Mouse (Mus musculus): ENCODE results near the gene Dmrt3.

Dmrt3 gene

GRCm38 (mm10) chr19:25610015-25610410 lies at the start of gene Dmrt3:
Dmrt3 (plus strand) TSS chr19:25610301.
- DNase-seq (ENCODE audit: low spot score in 2 of 2): no peak

- no peak for DNase-seq (ENCODE audit: low spot score in 2 of 2)
Observed at GRCm38 (mm10) chr19:25564430-25564829, 45.7 kb upstream of the Dmrt3 start.

- no peak for DNase-seq (ENCODE audit: low spot score in 2 of 2)
Observed at GRCm38 (mm10) chr19:25569778-25570177, 40.3 kb upstream of the Dmrt3 start.

- DNase-seq (ENCODE audit: low spot score in 2 of 2): no peak
Observed at GRCm38 (mm10) chr19:25574431-25574830, 35.7 kb upstream of the Dmrt3 start.

GRCm38 (mm10) chr19:25574981-25575814 lies 34.9 kb upstream of the Dmrt3 start:
- no peak for DNase-seq (ENCODE audit: low spot score in 2 of 2)

- DNase-seq (ENCODE audit: low spot score in 2 of 2): no peak
Observed at GRCm38 (mm10) chr19:25578358-25578757, 31.7 kb upstream of the Dmrt3 start.

GRCm38 (mm10) chr19:25579440-25579839 lies 30.7 kb upstream of the Dmrt3 start:
- DNase-seq (ENCODE audit: low spot score in 2 of 2): no peak

- no peak for DNase-seq (ENCODE audit: low spot score in 2 of 2)
Observed at GRCm38 (mm10) chr19:25597717-25598232, 12.3 kb upstream of the Dmrt3 start.

- no peak for DNase-seq (ENCODE audit: low spot score in 2 of 2)
Observed at GRCm38 (mm10) chr19:25598626-25599025, 11.5 kb upstream of the Dmrt3 start.

GRCm38 (mm10) chr19:25601966-25602365 lies 8.1 kb upstream of the Dmrt3 start:
- no peak for DNase-seq (ENCODE audit: low spot score in 2 of 2)

GRCm38 (mm10) chr19:25607461-25608205 lies 2.5 kb upstream of the Dmrt3 start:
- DNase-seq (ENCODE audit: low spot score in 2 of 2): no peak

- DNase-seq (ENCODE audit: low spot score in 2 of 2): no peak
Observed at GRCm38 (mm10) chr19:25608206-25608580, 1.9 kb upstream of the Dmrt3 start.

GRCm38 (mm10) chr19:25608961-25609850 lies 895 bp upstream of the Dmrt3 start:
- DNase-seq (ENCODE audit: low spot score in 2 of 2): no peak

GRCm38 (mm10) chr19:25610411-25611111 lies 460 bp downstream of the Dmrt3 start:
- no peak for DNase-seq (ENCODE audit: low spot score in 2 of 2)

- DNase-seq (ENCODE audit: low spot score in 2 of 2): no peak
Observed at GRCm38 (mm10) chr19:25611116-25611515, 1.0 kb downstream of the Dmrt3 start.

GRCm38 (mm10) chr19:25611876-25612805 lies 2.0 kb downstream of the Dmrt3 start:
- no peak for DNase-seq (ENCODE audit: low spot score in 2 of 2)

GRCm38 (mm10) chr19:25612806-25613295 lies 2.8 kb downstream of the Dmrt3 start:
- DNase-seq (ENCODE audit: low spot score in 2 of 2): no peak

- no peak for DNase-seq (ENCODE audit: low spot score in 2 of 2)
Observed at GRCm38 (mm10) chr19:25613476-25614300, 3.6 kb downstream of the Dmrt3 start.

- no peak for DNase-seq (ENCODE audit: low spot score in 2 of 2)
Observed at GRCm38 (mm10) chr19:25615889-25616288, 5.8 kb downstream of the Dmrt3 start.
